Mouse (Mus musculus): ENCODE measurements around the gene Msx1. TPM values are rescaled to one million over a fixed set of nuclear protein-coding genes. Genes with fewer than 3 reads are reported as not detected.

Gene Msx1
- total RNA-seq, 2 experiments from 2014 or later = 1.1 to 2.1 TPM

DNA sequence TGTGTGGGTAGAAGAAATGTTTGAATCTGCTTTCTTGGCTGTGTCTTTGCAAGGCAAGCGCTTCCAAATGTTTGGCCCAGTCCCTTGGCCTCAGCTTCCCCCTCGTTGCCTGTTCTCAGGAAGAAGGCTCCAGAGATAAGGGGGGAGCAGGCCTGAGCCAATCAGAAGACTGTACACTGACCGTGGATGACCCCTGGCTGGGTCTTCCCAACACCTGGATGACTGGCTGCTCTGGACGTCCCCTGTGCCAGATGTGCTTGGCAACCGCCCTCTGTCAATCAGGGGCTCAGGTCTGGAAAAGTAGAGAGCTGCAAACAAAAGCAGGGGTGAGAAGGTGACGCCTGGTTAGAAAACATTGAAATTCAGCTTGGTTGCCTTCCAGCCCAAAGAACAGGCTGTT is 27.1 kb downstream of the Msx1 start:
- no peak for DNase-seq (ENCODE audit: low spot score in 2 of 2)

GRCm38 (mm10) chr5:37796751-37797150 is 27.6 kb downstream of the Msx1 start:
- DNase-seq (ENCODE audit: low spot score in 2 of 2) = no peak

DNA sequence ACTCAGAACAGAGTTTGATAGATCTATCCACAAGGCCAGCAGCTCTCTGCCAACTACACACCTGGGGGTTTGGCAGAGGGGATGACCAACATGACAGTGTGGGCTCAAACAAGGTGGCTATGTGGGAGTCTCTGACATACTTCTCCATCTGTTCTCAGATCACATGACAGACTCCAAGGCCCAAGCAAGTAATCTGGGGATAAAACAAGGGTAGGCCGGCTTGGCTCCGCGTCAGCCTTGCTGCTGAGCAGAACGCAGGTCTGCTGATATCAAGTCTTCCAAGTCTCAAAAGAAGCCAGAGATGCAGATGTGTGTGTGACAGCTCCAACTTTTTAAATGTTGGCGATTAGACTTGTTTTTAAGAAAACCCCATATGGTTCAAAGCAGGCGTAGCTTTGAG is 28.7 kb downstream of the Msx1 start:
- DNase-seq (ENCODE audit: low spot score in 2 of 2) = no peak

- no peak for DNase-seq (ENCODE audit: low spot score in 2 of 2)
These were observed 32.2 kb downstream of the Msx1 start for GRCm38 (mm10) chr5:37792154-37792553.

GRCm38 (mm10) chr5:37784847-37785391 is 39.5 kb downstream of the Msx1 start:
- DNase-seq (ENCODE audit: low spot score in 2 of 2) = no peak

- no peak for DNase-seq (ENCODE audit: low spot score in 2 of 2)
These were observed 41.1 kb downstream of the Msx1 start for GRCm38 (mm10) chr5:37783306-37783705.

DNA sequence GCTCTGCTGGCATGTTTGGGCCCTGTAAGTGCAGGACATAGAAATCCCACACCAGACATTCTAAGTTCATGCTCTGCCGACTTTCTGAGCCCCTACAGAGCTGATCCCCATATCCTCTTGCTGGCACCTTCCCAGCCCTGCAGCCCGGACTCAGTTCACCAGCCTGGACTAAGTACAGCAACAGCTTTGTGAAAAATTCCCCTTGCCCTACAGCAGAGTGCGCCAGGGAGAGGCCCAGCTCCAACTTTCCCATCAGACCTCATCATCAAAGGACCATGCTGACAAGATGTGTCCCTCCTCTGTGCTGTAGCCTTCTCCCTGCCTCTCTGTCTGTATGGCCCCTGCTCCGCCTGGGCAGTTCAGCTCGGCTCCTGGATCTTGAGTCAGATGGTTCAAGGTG is 48.7 kb downstream of the Msx1 start:
- DNase-seq (ENCODE audit: low spot score in 2 of 2) = no peak

DNA sequence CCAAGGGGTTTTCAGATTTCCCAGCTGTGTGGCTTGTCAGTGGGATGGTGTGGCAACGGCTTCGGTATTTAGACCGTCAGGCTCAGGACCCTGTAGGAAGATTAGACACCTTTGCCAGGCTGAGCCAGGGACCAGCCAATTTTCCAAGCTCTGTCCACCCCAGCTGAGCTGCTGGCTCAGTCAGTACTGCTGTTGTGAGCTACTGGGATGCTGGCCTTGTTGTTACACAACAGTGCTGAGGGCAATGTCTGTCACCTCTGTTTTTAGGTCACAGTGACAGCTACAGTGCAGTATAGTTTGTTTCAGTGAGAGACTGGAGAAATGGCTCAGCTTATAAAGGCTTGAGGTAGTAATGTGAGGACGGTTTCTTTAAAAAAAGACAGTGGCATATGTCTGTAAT is 50.4 kb downstream of the Msx1 start:
- DNase-seq (ENCODE audit: low spot score in 2 of 2) = no peak

GRCm38 (mm10) chr5:37770870-37771269 is 53.5 kb downstream of the Msx1 start:
- no peak for DNase-seq (ENCODE audit: low spot score in 2 of 2)

Other genes with a start within 250 kb of the Msx1 start
- under 1 TPM; 0.64 to 0.66 TPM for gene Stk32b, start 107.4 kb downstream of the Msx1 start, total RNA-seq (2021)
- gene Cytl1, start 89.1 kb downstream of the Msx1 start, total RNA-seq (2021) = 1 to 10 TPM; 2.1 to 4.8 TPM
- 10 to 100 TPM; 34.7 to 42.5 TPM for gene Stx18, start 214.2 kb upstream of the Msx1 start, total RNA-seq (2021)

All from adrenal gland, adult 18-20 months (tissue).